Mouse (Mus musculus) cerebral cortex, adult 2 months (tissue): Measurements from ENCODE around the gene Zfp42.

Experiments used
- WGBS: fragments of 180-500 bp; shearing (Covaris S2); methylation state at CpG from one replicate; pipeline ENCODE4 v1.1.7; 2018; 5-methylcytosine and 5-hydroxymethylcytosine counted together

Zfp42 gene

DNA sequence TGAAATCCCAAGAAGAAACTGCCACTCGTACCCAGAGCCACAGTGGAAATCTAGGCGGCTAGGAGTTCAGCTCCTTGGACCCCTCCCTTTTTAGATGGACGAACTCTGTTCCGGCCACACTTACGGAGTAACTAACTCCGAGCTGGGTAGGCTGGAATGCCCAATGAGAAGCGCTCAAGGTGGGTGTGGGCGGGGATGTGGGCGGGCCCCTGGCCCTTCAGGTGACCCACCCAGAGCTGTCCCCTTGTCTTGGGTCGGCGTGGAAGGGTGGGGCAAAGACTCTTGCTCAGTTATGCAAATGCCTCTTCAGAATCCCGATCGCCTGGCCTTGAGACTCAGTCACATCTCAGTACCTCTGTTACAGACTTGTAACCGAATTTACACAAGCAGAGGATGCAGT is at the start of gene Zfp42:
TSS of gene Zfp42 (minus strand) at position 85 of the 400 bp plus-strand sequence.
- 52% methylated on average over 14 of the region's 14 CpGs for WGBS

DNA sequence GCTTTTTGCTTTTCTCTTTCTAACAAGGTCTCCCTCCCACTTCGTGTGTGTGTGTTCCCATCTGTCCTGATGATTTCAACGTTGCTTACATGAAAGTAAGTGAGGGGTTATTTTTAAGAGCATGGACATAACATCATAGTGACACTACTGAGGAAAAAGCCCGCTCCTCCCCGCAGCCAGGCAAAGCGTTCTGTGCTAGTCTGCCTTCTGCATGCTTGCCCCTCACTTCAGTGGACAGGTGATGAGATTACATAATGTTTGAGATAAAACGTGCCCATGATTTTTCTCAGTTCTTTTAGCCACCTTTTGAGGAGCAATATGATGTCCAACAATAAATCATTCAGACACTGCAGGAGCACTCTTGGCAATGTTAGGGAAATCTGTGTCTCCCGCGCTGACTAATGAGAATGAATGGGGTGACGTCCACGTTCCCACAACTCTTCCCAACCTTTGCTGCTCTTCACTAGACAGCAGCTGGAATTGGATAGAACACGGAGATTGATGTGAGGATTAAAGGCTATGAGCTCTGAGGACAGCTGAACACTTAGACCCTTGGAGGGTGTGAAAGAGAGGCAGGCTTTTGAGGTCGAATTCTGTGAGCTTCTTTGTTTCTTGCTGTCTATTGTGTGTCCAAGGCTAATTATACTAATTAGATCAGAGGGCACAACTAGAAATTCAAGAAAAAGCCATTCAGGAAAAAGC is 49.4 kb upstream of the Zfp42 start:
- 50% methylated on average over 12 of the region's 12 CpGs for WGBS

DNA sequence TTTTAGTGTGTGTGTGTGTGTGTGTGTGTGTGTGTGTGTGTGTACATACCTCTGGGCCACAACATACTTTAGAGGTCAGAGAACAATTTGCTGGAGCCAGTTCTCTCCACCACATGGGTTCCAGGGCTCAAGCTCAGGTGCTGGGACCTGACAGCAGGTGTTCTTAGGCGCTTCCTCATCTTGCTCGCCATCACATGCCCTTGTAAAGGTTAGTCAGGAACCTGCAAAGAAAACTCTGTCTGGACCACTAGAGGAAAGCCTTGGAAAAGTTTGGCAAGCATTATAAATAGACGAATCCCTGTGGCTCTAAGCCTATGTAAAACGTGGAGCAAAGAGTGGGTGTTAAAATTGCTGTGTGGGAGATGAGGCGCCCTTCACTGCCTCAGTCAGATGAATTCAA is 31.8 kb upstream of the Zfp42 start:
- WGBS = 63% methylated on average over 5 of the region's 5 CpGs

DNA sequence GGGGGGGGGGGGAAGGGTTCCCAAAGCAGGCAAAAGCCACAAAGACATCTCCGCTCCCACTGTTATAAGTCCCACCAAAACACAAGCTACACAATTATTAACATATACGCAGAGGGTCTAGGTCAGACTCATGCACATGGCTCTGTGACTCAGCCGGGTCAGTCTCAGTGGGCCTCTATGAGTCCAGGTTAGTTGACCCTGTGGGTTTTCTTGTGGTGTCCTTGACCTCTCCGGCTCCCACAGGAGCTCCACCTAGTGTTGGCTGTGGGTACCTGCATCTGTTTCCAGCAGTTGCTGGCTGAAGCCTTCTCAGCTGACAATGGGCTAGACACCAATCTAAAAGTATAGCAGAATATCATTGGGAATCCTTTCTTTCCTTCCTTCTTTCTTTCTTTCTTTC is 26.7 kb upstream of the Zfp42 start:
- 66% methylated on average over 4 of the region's 4 CpGs for WGBS

DNA sequence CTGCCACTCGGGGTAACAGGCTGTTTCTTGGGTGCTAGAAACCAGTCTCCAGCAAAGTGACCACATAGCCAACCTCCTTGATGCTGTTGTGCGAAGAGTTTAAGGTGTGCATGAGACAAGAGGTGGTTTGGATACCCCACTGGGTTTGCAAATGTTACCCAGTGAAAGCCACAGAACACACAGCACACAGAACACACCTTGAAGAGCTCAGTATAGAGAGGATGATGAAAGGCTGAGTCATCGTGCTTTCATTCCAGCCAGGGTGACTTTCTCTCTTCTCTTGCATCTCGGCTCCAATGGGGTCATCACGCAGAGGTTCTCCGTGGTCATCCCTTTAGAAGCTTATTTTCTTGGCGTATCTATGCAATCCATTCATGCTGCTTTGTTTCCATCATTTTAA is 24.9 kb upstream of the Zfp42 start:
- 94% methylated on average over 7 of the region's 7 CpGs for WGBS

DNA sequence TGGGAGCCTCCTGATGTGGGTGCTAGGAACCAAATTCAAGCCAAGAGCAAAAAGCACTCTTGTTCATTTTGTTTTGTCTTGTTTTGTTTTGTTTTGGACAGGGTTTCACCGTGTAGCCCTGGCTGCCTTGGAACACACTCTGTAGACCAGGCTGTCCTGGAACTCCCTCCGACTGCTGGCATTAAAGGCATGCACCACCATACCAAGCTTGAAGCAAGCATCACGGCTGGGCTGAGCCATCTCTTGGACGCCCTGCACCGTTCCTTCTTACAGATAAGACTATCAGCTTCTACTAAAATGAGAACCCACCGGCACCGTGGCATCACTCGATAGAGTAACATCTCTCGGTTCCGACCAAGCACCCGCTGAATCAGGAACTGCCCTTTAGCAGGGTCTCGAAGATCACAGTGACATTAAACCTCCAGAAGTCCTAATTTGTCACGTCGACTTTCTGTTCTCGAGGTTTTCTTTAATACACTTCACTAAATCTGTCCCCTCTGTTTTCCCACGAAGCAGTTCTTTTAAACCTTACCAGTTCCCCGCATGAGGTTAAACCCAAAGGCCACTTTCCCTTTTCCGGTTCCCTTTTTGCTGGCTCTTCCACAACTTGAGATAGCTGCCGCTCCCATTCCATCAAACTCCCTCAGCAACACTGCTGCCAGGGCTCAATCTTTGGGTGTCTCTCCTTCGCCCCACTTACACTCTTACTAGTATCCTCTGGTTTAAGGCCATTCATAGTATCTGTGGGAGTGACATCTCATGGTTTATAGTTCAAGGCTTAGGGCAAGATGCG is 23.3 kb upstream of the Zfp42 start:
- 94% methylated on average over 21 of the region's 21 CpGs for WGBS

DNA sequence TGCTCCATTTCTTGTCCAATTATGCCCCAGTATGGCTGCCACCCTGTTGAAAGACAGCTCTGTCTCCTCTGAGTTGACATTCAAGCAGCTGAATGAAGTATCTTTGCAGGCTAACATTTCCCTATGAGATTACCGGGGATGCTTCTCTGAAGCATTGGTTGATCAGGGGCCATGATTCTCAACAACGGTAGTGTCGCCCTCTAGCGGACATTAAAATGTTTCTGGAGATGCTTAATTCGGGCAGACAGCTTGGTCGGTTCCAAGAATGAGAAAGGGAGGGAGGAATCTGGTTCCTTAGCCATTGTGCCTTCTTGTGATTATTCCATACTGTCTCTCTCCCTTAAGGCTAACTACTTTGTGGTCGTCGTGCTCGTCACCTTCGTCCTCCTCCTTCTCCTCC is 21.9 kb upstream of the Zfp42 start:
- WGBS = 82% methylated on average over 10 of the region's 10 CpGs

DNA sequence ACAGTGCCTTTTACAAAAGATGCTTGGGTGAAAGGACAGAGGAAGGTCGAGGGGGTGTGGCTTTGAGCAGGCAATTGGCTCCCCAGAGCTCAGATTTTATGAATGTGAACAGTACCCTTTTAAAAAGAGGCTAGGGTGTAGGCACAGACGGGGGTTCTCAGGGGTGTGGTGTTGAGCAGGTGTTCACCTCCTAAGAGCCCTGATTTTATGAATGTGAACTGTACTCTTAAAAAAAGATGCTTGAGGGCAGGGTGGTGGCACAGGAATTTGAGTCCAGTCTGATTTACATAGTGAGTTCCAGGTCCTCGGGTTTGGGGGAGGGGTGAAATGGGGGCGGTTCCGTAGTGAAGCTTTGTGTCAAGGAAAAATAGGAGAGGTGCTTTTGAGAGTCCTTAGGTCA is 14.0 kb upstream of the Zfp42 start:
- WGBS = 77% methylated on average over 5 of the region's 5 CpGs

DNA sequence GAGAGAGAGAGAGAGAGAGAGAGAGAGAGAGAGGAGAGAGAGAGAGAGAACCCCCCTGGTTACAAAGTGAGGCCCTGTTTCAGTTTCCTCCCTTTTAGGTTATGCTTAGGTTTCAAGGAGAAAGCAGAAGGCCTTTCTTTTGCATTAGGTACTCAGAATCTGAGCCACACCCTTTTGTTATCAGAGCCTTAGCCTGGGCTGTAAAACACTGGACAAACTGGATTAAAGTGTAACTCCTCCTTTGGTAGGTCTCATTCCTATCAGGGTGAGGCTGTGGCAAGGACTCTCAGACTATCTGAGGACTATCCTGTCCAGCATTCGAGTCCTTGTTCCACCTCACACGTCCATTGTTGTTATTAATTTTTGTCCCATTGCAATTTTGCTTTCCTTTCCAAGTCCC is 1.4 kb upstream of the Zfp42 start:
- WGBS = 85% methylated on average over 2 of the region's 2 CpGs

DNA sequence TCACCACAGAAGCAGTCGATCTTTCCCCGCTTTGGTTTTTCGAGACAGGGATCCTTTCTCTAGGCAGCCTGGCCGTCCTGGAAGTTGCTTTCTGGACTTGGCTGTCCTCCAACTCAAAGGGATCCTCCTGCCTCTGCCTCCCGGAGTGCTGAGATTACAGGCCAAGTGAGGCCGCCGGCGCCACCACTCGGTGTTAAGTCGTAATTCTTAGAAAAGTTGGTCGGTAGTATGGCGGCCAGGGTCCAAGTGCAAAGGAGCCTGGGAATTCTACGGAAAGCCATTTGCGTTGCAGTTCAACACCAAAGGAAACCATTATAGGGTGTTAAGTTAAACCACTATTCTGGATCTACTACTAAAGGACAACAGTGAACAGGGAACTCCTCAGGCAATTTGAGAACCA is 1.1 kb downstream of the Zfp42 start:
- WGBS = 97% methylated on average over 14 of the region's 14 CpGs

DNA sequence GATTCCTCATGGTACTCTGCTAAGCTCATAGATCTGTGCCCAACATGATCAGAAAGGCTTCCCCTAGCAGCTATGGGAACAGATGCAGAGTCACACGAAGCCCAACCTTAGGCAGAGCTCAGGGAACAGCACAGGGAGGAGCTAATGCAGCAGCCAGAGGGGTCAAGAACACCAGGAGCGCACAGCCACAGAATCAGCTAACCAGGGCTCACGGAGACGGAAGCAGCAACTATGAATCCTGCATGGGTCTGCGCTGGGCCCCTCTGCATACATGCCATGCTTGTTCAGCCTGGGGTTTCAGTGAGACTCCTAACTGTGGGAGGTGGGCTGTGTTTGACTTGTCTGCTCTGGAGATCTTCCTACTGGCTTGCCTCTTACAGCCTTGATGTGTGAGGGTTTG is 7.0 kb downstream of the Zfp42 start:
- 84% methylated on average over 5 of the region's 5 CpGs for WGBS

DNA sequence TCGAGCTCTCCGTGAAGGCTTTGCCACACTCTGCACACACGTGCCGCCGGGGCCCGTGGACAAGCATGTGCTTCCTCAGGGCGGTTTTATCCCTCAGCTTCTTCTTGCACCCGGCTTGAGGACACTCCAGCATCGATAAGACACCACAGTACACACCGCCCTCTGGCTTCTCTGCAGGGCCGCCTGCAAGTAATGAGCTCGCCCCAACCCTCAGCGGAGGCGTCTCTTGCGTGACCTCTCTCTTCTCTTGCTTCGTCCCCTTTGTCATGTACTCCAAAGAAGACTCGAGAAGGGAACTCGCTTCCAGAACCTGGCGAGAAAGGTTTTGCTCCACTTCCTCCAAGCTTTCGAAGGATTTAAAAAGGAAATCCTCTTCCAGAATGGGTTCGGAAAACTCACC is 11.0 kb downstream of the Zfp42 start:
- 93% methylated on average over 21 of the region's 21 CpGs for WGBS

DNA sequence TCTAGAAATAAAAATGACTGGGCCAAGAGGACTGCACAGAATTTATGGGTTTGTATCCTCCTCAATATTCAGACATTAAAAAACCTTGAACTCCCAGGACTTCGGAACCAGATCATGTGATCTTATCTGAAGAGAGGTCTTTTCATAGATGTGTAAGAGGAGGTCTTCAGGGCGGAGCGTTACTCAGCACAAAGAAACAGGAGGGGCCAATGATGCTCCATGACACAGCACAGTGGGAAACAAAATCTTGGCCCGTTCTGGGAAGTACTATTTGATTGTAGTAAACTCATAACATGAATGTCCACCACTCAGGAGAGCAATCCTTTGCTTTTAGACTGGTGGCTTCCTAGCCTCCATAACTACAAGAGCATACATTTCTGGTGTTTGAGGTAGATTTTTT is 12.6 kb downstream of the Zfp42 start:
- WGBS = 86% methylated on average over 4 of the region's 4 CpGs

DNA sequence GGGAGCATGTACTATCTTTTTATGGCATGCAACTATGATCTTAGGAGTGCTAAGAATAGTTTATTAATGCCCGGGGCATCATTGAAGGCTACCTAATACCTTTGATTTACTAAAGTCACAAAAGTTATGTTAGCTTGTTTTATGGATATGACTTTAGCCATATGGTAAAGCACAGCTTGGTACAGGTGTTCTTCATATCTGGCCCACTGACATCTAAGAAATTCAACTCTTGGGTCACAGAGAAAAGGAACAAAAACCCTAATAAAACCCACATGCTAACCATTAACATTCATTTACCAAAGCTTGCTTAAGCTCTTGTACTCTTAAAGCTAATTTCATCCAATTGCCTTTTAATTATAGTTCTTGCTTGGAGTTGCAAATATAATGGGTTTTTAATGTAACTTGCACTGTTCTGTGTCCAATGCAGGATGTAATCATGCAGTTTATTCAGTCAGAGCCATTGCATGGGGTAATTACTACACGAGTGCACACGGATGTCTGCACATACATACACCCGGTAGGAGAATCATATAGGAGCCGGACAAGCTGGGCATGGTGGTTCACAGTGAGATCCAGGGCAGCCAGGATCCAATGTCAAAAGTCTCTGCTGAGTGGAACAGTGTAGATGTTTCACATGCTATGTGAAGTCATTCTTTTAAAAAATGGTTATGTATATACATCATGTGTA is 16.2 kb downstream of the Zfp42 start:
- WGBS = 90% methylated on average over 5 of the region's 5 CpGs

DNA sequence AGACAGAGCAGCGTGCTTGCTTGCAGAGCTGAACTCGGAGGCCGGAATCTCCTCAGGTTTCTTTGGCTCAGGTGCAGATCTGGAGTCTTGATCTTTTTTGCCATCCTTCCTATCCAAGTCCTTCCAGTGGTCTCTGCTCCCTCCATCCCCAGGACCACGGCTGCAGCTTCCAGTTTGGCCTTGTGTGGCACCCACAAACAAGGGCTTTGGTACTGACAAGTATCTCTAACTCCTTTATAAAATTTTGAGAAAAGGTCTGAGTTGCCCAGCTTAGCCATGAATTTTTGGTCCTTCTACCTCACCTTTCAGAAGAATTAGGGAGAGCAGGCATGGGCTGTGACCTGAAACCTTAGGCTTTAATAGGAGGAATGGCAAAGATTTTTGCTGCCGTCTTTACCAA is 17.0 kb downstream of the Zfp42 start:
- 93% methylated on average over 5 of the region's 5 CpGs for WGBS

DNA sequence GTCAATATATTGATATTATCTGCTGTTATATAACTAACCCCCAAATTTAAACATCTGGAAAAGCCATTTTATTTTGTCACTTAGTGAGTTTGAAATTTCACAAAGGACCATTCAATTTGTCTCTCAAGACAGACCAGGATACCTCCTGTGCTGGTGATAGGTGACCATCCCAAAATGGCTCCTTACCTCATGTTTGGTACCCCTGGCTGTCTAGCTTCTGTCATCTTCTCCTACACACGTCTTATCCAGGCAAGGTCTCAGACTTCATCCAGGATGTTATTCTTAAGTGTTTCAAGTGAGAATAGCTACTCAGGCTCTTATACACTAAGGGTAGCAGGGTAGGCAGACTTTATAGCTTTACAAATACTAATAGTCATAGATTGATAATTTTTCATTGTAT is 17.9 kb downstream of the Zfp42 start:
- 95% methylated on average over 1 of the region's 1 CpGs for WGBS

DNA sequence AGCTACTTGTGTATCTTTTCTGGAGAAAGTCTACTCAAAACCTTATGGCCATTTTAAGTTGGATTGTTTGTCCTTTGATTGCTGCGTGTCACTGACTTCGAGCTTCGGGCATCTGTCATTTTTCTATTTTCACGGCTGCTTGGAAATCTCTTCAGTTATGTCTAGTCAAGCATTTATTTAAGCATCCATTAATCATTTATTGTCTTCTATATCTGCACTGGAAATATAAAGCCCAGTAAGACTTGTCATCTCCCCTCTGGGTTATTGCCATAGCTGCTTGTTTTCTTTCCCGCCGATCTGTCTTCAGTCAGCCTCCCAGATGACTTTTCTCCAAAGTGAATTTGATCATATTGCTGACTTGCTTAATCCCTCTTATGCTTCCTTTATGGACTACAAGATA is 19.3 kb downstream of the Zfp42 start:
- 94% methylated on average over 6 of the region's 6 CpGs for WGBS

DNA sequence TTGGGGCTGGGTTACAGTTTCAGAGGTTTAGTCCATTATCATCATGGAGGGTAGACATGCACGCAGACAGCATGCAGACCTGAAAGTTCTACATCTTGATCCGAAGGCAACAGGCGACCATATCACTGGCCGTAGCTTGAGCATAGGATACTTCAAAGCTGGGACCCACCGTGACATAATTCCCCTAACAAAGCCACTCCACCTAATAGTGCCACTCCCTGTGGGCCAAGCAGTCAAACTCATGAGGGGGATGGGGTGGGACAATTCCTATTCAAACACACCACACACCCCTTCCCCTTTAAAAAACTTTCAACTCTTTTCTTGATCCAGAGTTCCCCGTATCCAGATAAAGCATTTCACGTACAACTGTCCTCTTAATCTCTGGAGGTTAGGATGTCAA is 23.5 kb downstream of the Zfp42 start:
- WGBS = 83% methylated on average over 7 of the region's 7 CpGs

DNA sequence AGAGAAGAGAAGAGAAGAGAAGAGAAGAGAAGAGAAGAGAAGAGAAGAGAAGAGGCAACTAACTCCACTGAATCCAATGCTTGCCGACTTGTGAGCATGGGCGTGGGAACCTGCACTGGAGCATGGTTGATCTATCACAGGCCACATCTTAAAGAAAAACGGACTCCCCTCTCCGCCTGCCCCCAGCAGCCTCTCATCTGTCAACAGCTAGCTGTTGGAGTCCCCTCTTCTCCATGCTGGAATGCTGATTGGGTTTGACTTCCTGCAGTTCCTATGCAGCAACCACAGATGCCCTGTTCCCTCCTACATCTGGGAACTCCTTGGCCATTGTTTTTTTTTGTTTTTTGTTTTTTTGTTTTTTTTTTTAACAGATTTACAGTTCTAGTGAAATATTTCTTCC is 28.4 kb downstream of the Zfp42 start:
- WGBS = 80% methylated on average over 4 of the region's 4 CpGs

DNA sequence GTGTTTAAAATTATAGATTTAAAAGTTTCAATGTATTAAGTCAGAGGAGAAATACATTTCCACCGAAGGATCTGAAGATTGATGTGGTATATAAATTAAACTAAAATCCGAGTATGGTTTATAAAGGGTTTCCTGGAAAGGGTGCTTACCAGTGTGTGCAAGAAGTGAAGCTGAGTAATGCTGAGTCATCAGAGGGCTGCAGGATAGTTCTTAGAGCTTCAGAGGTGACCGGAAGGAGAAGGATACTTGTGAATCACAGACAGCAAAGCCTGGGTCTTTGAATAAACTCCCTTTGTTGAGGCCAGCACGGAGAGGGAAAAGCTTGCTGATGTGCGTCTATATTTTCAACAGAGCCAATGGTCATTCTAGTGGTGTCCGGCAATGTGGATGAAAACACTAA is 45.8 kb downstream of the Zfp42 start:
- 82% methylated on average over 6 of the region's 6 CpGs for whole genome bisulfite sequencing

DNA sequence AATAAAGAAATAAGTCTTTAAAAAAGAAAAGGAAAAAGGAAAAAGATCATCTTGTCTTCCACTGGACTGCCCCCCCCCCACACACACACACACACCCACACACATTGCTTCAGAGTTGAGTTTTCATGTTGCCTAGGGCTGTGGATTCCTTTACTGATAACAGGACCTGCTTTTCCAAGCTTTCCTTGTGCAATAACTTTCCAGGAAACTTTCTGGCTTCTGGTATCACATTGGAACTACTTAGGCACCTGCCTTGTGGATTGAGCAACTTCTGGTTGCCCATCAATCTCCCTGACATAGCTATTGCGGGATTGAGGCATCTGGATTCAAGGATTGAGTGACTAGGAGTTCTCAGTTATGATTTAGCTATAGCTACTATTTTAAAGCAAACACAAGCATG is 48.9 kb downstream of the Zfp42 start:
- WGBS = 94% methylated on average over 1 of the region's 1 CpGs

DNA sequence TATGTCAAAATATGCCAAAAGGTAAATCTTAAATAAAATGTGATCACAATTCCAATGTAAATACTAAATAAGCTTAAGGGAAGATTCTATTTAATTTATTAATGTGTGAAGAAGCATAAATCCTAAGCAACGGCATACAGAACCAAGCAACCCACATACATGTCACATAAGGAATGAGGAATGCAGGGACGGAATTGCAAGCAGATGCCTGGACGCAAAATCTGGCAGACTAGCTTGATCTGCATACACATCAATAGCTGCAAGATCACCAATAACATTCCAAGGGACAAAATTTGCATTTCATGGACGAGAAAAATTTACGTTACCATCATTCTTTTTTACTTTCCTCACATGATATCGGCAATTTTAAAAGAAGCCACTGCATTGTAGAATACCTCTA is 51.1 kb downstream of the Zfp42 start:
- 57% methylated on average over 6 of the region's 6 CpGs for WGBS

DNA sequence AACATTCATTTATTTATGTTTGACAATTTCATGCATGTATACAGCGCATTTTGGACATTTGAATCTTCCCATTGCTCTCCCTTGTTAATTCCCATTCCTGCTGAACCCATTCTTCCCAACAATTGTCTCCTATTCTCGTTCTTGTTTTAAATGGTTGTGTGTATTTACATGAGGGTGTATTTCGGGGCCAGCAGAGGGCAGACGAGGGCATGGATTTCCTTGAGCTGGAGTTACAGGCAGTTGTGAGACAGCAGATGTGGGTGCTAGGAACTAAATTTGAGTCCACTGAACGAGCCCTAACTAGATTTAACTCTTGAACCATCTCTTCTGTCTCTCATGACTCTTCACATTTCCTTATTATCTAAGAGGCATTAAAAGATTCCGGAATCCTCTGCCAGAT is 55.1 kb downstream of the Zfp42 start:
- 86% methylated on average over 6 of the region's 6 CpGs for WGBS
